18 mouse cellular contexts compared by ENCODE assay signal in the genomic region with DNA sequence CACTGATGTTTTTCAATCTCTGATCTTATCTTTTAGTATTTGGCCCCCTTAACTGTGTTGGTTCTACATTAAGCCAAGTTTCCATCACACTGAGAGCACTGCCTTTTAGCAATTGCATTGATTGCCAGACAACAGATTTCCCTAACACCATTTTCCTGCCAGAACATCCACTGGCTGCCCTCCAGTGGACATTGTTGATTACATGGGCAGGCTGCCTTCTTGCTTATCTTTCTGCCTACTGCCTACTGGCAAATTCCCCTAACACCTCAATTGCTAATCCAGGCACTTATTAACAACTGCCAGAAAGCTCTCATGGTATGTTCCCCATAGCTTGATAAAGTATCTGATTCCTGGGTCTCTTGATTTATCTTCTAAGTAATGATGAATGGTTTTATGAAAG. TPM values are rescaled to one million over a fixed set of nuclear protein-coding genes. Genes with fewer than 3 reads are reported as not detected.
DNase-seq lines count a peak whose midpoint lies in the region.
"Had no signal": no experiment of that assay in that cellular context is flagged by ENCODE, and none has a peak within 500 bp of the region (broad histone marks: within the 10 kb centered on the region; RNA-seq: fewer than 3 reads in every experiment).

No protein-coding gene starts in this region.

- DNase-seq in cerebellum, postnatal 10 days, result peak; percentile 75 to 76
- DNase-seq in cerebellum, adult 11-12 months, result no peak
- peak; percentile 3 for DNase-seq in layer of hippocampus, adult 11-12 months (ENCODE audit: low spot score)
- no peak for DNase-seq in layer of hippocampus, adult 9-10 months (ENCODE audit: low spot score)
- DNase-seq in 3T3-L1 (ENCODE audit: low read depth, low spot score), result peak; percentile 1
- peak; percentile 45 to 58 for DNase-seq in heart, postnatal 10 days
- DNase-seq in gastrocnemius, postnatal 10 days, result no peak
- no peak for DNase-seq in natural killer cell, adult 2 months (ENCODE audit: low spot score in 2 of 2)
- DNase-seq: cerebellum, adult 11 months; embryo, embryonic 11 days; kidney, adult 11 months; kidney, postnatal 4 days; retina, postnatal 1 day; spleen, adult 18-20 months; thymus, postnatal 25 days had no signal

- intact Hi-C loops in heart, postnatal 10 days (cut with DNase I), result no loop called here

RNA-seq across cellular contexts. Expression of gene 4930415L06Rik, which starts 46.0 kb away (rescaled TPM):
- total RNA-seq in heart, postnatal 10 days (2021), result not detected
- not detected for total RNA-seq in gastrocnemius, postnatal 10 days (2021)
- total RNA-seq: adrenal gland, postnatal 4 days; gastrocnemius, postnatal 4 days; left cerebral cortex, adult 8-10 months had no signal

Comparison
In these comparisons a context has a peak if more than half of its experiments do, and no peak if none do; other contexts are left out.
1. DNase-seq: peak in cerebellum, postnatal 10 days (2 of 2), layer of hippocampus, adult 11-12 months (single experiment), 3T3-L1 (single experiment) and heart, postnatal 10 days (2 of 2); none in cerebellum, adult 11-12 months (single experiment), layer of hippocampus, adult 9-10 months (single experiment), gastrocnemius, postnatal 10 days (single experiment) and natural killer cell, adult 2 months (0 of 2).